ENCODE assay signal across 1 mouse cellular context in genomic region chr7:138854201-138854600, GRCm38 (mm10).
TF ChIP-seq lines count a peak whose summit lies in the region.

No protein-coding gene starts in this region.

TF ChIP-seq in ES-E14, 5 proteins besides CTCF, POLR2A, EP300 and RAD21 (continued from another document):
- TF ChIP-seq ZNF384 (IDR thresholded peaks at IDR 0.05; ENCODE audit: low read depth, low read length) (no peak; the same call in 1 of the 2 replicates), ZC3H11A (IDR thresholded peaks at IDR 0.05; ENCODE audit: borderline replicate concordance, low read depth, low read length) (no peak)
TF ChIP-seq in ES-E14: peak in this region for 0.
